Mouse (Mus musculus) midbrain, embryonic 11.5 days (tissue): ENCODE measurements around the gene Zswim3. TPM values are rescaled to one million over a fixed set of nuclear protein-coding genes. Genes with fewer than 3 reads are reported as not detected.

Experiments used
- polyA plus RNA-seq: library from polyadenylated mRNA; unstranded; fragments of >200 nt; fragmentation: Nextera tagmentation; extraction: Ambion mirVana; gene quantifications from 2 replicates; pipeline ENCODE4 v1.2.1, GENCODE M21; 2014

Gene Zswim3
- polyA plus RNA-seq, 1 experiment from 2014 or later = 11.4 TPM

Other genes starting within 250 kb of the Zswim3 start
- gene Wfdc2, start 242.7 kb upstream of the Zswim3 start, polyA plus RNA-seq = 15.4 and 21.7 TPM in 2 replicates
- gene Spint3, start 231.6 kb upstream of the Zswim3 start, polyA plus RNA-seq = not detected in 2 replicates
- gene Wfdc6a, start 219.7 kb upstream of the Zswim3 start, polyA plus RNA-seq = not detected in 2 replicates
- not detected in 2 replicates for gene Eppin, start 211.5 kb upstream of the Zswim3 start, polyA plus RNA-seq
- not detected in 2 replicates for gene Wfdc6b, start 191.6 kb upstream of the Zswim3 start, polyA plus RNA-seq
- not detected in 2 replicates for gene Wfdc8, start 191.5 kb upstream of the Zswim3 start, polyA plus RNA-seq
- gene Wfdc16, start 166.3 kb upstream of the Zswim3 start, polyA plus RNA-seq = not detected in 2 replicates
- not detected in 2 replicates for gene Wfdc10, start 149.1 kb upstream of the Zswim3 start, polyA plus RNA-seq
- gene Wfdc9, start 148.5 kb upstream of the Zswim3 start, polyA plus RNA-seq = not detected in 2 replicates
- gene Wfdc11, start 131.0 kb upstream of the Zswim3 start, polyA plus RNA-seq = not detected in 2 replicates
- gene Wfdc13, start 120.0 kb upstream of the Zswim3 start, polyA plus RNA-seq = 0.21 TPM in 1 of 2 replicates, not detected in the other
- not detected in 2 replicates for gene Spint4, start 106.6 kb upstream of the Zswim3 start, polyA plus RNA-seq
- gene Spint5, start 89.8 kb upstream of the Zswim3 start, polyA plus RNA-seq = not detected in 2 replicates
- 0.66 and 0.85 TPM in 2 replicates for gene Wfdc3, start 59.2 kb upstream of the Zswim3 start, polyA plus RNA-seq
- gene Dnttip1, start 59.1 kb upstream of the Zswim3 start, polyA plus RNA-seq = 75.9 and 82.5 TPM in 2 replicates
- 520 and 544 TPM in 2 replicates for gene Ube2c, start 35.2 kb upstream of the Zswim3 start, polyA plus RNA-seq
- not detected in 2 replicates for gene Tnnc2, start 25.1 kb upstream of the Zswim3 start, polyA plus RNA-seq
- 10.4 and 11.7 TPM in 2 replicates for gene Snx21, start 19.3 kb upstream of the Zswim3 start, polyA plus RNA-seq
- gene Acot8, start 216 bp upstream of the Zswim3 start, polyA plus RNA-seq = 10.2 and 12.6 TPM in 2 replicates
- 22.0 and 23.2 TPM in 2 replicates for gene Zswim1, start 17.6 kb downstream of the Zswim3 start, polyA plus RNA-seq
- gene Spata25, start 23.4 kb downstream of the Zswim3 start, polyA plus RNA-seq = not detected in 2 replicates
- gene Ctsa, start 27.8 kb downstream of the Zswim3 start, polyA plus RNA-seq = 84.8 and 89.7 TPM in 2 replicates
- gene Neurl2, start 28.4 kb downstream of the Zswim3 start, polyA plus RNA-seq = 3.8 and 4.5 TPM in 2 replicates
- gene Pltp, start 52.6 kb downstream of the Zswim3 start, polyA plus RNA-seq = 91.8 and 97.3 TPM in 2 replicates
- 62.0 and 65.7 TPM in 2 replicates for gene Pcif1, start 74.2 kb downstream of the Zswim3 start, polyA plus RNA-seq
- gene Zfp335, start 106.7 kb downstream of the Zswim3 start, polyA plus RNA-seq = 8.2 and 8.8 TPM in 2 replicates
- gene Mmp9, start 135.7 kb downstream of the Zswim3 start, polyA plus RNA-seq = 1.9 and 2.0 TPM in 2 replicates
- 2.8 and 3.0 TPM in 2 replicates for gene Slc12a5, start 155.7 kb downstream of the Zswim3 start, polyA plus RNA-seq
- 76.9 and 85.6 TPM in 2 replicates for gene Ncoa5, start 229.8 kb downstream of the Zswim3 start, polyA plus RNA-seq